Mouse (Mus musculus): ENCODE measurements around the gene Tma16. TPM values are rescaled to one million over a fixed set of nuclear protein-coding genes. Genes with fewer than 3 reads are reported as not detected.

Tma16 gene
- polyA plus RNA-seq, 2 experiments from 2014 or later = 14.5 to 15.3 TPM

Other genes starting within 250 kb of the Tma16 start
- gene Tktl2, start 25.2 kb upstream of the Tma16 start, polyA plus RNA-seq (2017; shearing (Covaris generic)) = not detected
- not detected for gene Npy5r, start 201.6 kb upstream of the Tma16 start, polyA plus RNA-seq (2017; shearing (Covaris generic))
- not detected for gene Npy1r, start 210.7 kb upstream of the Tma16 start, polyA plus RNA-seq (2017; shearing (Covaris generic))

All from CD4-positive, CD25-positive, alpha-beta regulatory T cell, adult 4 months (primary cell).